Mouse (Mus musculus): Measurements from ENCODE around the gene Tjp3.

DNA sequence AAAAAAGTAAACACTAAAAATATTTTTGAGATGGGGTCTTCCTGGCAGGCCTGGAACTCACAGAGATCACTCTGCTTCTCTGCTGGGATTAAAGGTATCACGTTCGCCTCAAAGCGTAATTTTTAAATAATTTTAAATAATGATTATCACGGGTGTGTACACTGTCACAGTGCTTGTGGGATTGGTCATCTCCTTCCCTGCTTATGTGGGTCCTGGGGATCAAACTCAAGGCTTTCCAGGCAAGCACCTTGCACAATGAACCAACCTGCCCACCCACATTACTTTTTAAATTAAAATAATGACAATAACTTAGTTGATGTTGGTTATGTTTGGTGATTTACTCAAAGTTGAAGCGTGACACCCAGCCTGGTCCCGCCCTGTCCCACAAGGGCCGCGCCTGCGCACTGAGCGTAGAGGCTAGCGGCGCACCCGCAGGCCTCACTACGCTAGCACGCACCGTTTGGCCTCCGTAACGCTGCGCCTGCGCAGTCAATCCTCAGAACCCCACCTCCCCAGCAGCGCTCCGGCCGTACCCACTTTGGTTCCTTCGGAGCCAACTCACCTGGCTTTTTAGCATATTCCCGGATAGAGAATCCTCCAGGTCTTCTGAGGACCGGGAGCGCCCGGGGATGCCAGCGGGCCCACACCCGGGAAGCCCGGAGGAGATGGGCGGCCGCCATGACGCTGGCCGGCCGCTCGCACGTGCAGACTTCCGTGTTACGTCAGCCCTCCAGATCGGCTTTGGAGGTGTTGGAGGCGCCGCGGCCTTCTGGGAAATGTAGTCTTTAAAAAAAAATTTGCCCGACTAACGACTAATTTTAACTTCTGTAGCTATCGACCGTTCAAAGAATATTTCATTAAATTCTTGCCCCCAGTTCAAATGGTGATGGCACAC is 24.9 kb downstream of the Tjp3 start, which contains the start of the genes Mrpl54 and Apba3:
- TF ChIP-seq CTCF (IDR thresholded peaks at IDR 0.05; ENCODE audit: control insufficient read depth, insufficient read depth, low read length): no peak
- TF ChIP-seq POLR2A (IDR thresholded peaks at IDR 0.05; ENCODE audit: borderline replicate concordance, control insufficient read depth, low read depth, low read length): no peak; the same call in 1 of the 2 replicates

All from bone marrow, adult 2 months (tissue).